Mouse (Mus musculus): ENCODE results near the gene Soat1.

- no peak for TF ChIP-seq CTCF (IDR thresholded peaks at IDR 0.05; ENCODE audit: low read depth)
- no peak for TF ChIP-seq EP300 (IDR thresholded peaks at IDR 0.05; ENCODE audit: low read depth)
Measured at GRCm38 (mm10) chr1:156445049-156445448, 29.1 kb downstream of the Soat1 start.

Measured in liver, embryonic 14.5 days (tissue).